Mouse (Mus musculus): ENCODE measurements around the gene 1600002K03Rik. TPM values are rescaled to one million over a fixed set of nuclear protein-coding genes. Genes with fewer than 3 reads are reported as not detected.
"Not testable (repeated sequence)": the region's sequence is repeated elsewhere in the genome, so short reads cannot be mapped to it uniquely, and the experiment has no call there.

Gene 1600002K03Rik
- total and polyA plus RNA-seq, 2 experiments from 2014 or later: 2.6 to 4.4 TPM

- WGBS: 10% methylated on average over 20 of the region's 20 CpGs
- no peaks in the 10 kb centered on the region for H3K27me3 ChIP-seq (ENCODE audit: insufficient read depth, low read length)
- H3K4me2 ChIP-seq (ENCODE audit: low read depth, low read length): peak within 1 kb of the TSS; percentile 73
- peak within 1 kb of the TSS; percentile 38 for H3K4me3 ChIP-seq (ENCODE audit: low read length)
- no peaks in the 10 kb centered on the region for H3K9me3 ChIP-seq (ENCODE audit: low read length)
- peak within 1 kb of the TSS; percentile 60 for H3K9ac ChIP-seq (replicated peaks; ENCODE audit: low read length)
- peak within 1 kb of the TSS; percentile 100 for H3K27ac ChIP-seq
- no peak for TF ChIP-seq CTCF (IDR thresholded peaks at IDR 0.05; ENCODE audit: low read depth)
- peaks cover 25% of the 10 kb centered on the region for H3K4me1 ChIP-seq (ENCODE audit: insufficient read depth, low read length)
- DNase-seq (ENCODE audit: low spot score): peak; percentile 63
- no peak for ATAC-seq
- peaks cover 7% of the 10 kb centered on the region; the same call in 1 of the 2 replicates for H3K36me3 ChIP-seq (ENCODE audit: insufficient read depth, low read length)
Observed at GRCm38 (mm10) chr10:80165392-80166128, 7.2 kb upstream of the 1600002K03Rik start, which contains the start of gene Cirbp. Cirbp (plus strand) TSS chr10:80165985.

- not testable (repeated sequence) for H3K9me3 ChIP-seq (ENCODE audit: low read length); H3K27me3 ChIP-seq (ENCODE audit: insufficient read depth, low read length); ATAC-seq; H3K4me3 ChIP-seq (ENCODE audit: low read length); DNase-seq (ENCODE audit: low spot score); H3K9ac ChIP-seq (replicated peaks; ENCODE audit: low read length)
- H3K4me2 ChIP-seq (ENCODE audit: low read depth, low read length): peak overlapping the region; percentile 73
- 86% methylated on average over 4 of the region's 4 CpGs for WGBS
- H3K27ac ChIP-seq: peak overlapping the region; percentile 74
- H3K36me3 ChIP-seq (ENCODE audit: insufficient read depth, low read length): peaks cover 11% of the 10 kb centered on the region; the same call in 1 of the 2 replicates
- peaks cover 19% of the 10 kb centered on the region for H3K4me1 ChIP-seq (ENCODE audit: insufficient read depth, low read length)
Observed at GRCm38 (mm10) chr10:80166136-80166535, 6.6 kb upstream of the 1600002K03Rik start.

GRCm38 (mm10) chr10:80167460-80168037 is 5.2 kb upstream of the 1600002K03Rik start:
- TF ChIP-seq CTCF (IDR thresholded peaks at IDR 0.05; ENCODE audit: low read depth): no peak
- peaks cover 20% of the 10 kb centered on the region; the same call in 1 of the 2 replicates for H3K36me3 ChIP-seq (ENCODE audit: insufficient read depth, low read length)
- WGBS: under 1% methylated on average over 55 of the region's 55 CpGs
- H3K4me2 ChIP-seq (ENCODE audit: low read depth, low read length): peak overlapping the region; percentile 64
- DNase-seq (ENCODE audit: low spot score) (peak; percentile 100), ATAC-seq (peak; percentile 94)
- H3K9ac ChIP-seq (replicated peaks; ENCODE audit: low read length): peak overlapping the region; percentile 99
- peak overlapping the region; percentile 91 for H3K4me3 ChIP-seq (ENCODE audit: low read length)
- no peaks in the 10 kb centered on the region for H3K9me3 ChIP-seq (ENCODE audit: low read length)
- no peaks in the 10 kb centered on the region for H3K27me3 ChIP-seq (ENCODE audit: insufficient read depth, low read length)
- peaks cover 17% of the 10 kb centered on the region for H3K4me1 ChIP-seq (ENCODE audit: insufficient read depth, low read length)
- H3K27ac ChIP-seq: peak overlapping the region; percentile 100

DNA sequence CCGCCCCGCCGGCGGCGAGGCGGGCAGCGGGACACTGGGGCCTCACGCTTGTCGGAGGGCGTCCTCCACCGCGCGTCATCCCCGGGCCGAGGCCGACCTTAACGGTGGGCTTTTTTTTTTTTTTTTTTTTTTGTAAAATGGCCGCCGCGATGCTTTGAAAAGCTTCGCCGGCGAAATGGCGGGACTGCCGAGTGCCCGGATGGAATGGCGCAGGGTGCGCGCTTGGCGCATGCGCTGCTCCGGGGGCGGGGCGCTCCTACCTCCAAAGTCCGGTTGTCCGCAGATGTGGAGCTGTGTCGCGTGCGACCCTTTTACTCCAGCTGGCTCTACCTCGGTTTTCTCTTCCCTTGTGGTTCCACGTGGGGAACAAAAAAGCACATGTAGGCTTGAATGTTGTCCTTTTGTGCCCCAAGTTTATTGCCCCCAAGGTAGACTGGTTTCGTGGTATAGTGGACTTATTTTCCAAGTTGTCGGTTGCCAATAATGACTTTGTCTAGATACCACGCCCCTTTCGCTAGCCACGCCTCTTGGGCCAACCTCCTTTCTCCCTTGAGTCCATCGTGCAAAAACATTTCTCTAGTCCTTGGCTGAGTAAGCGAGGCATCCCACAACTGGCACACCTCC is 4.6 kb upstream of the 1600002K03Rik start:
- H3K36me3 ChIP-seq (ENCODE audit: insufficient read depth, low read length): peaks cover 20% of the 10 kb centered on the region; the same call in 1 of the 2 replicates
- H3K4me1 ChIP-seq (ENCODE audit: insufficient read depth, low read length): peaks cover 17% of the 10 kb centered on the region
- no peaks in the 10 kb centered on the region for H3K9me3 ChIP-seq (ENCODE audit: low read length)
- peak overlapping the region; percentile 99 for H3K9ac ChIP-seq (replicated peaks; ENCODE audit: low read length)
- no peaks in the 10 kb centered on the region for H3K27me3 ChIP-seq (ENCODE audit: insufficient read depth, low read length)
- peak; percentile 97 for DNase-seq (ENCODE audit: low spot score)
- H3K27ac ChIP-seq: peak overlapping the region; percentile 100
- H3K4me2 ChIP-seq (ENCODE audit: low read depth, low read length): peak overlapping the region; percentile 64
- ATAC-seq: peak; percentile 37
- under 1% methylated on average over 47 of the region's 48 CpGs for WGBS
- TF ChIP-seq CTCF (IDR thresholded peaks at IDR 0.05; ENCODE audit: low read depth): no peak
- H3K4me3 ChIP-seq (ENCODE audit: low read length): peak overlapping the region; percentile 91

DNA sequence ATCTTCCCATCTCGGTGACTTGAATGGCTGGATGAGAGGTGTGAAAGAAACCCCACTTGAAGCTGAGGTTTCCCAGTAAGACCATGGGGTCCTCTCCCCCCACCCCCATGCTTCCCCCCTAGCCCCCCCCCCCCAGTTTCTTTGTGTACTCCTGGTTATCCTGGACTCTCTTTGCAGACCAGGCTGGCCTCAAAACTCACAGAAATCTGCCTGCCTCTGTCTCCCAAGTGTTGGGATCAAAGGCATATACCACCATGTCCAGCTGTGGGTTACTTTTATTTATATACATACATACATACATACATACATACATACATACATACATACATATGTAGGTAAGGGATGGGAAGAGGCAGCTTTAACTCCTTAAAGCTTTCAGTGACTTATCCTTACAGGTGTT is 3.7 kb upstream of the 1600002K03Rik start:
- TF ChIP-seq CTCF (IDR thresholded peaks at IDR 0.05; ENCODE audit: low read depth): no peak
- peaks cover 17% of the 10 kb centered on the region for H3K4me1 ChIP-seq (ENCODE audit: insufficient read depth, low read length)
- peak overlapping the region; percentile 99 for H3K9ac ChIP-seq (replicated peaks; ENCODE audit: low read length)
- H3K36me3 ChIP-seq (ENCODE audit: insufficient read depth, low read length): peaks cover 20% of the 10 kb centered on the region; the same call in 1 of the 2 replicates
- DNase-seq (ENCODE audit: low spot score): no peak
- no peak for ATAC-seq
- peak overlapping the region; percentile 64 for H3K4me2 ChIP-seq (ENCODE audit: low read depth, low read length)
- no peaks in the 10 kb centered on the region for H3K27me3 ChIP-seq (ENCODE audit: insufficient read depth, low read length)
- WGBS: 78% methylated on average over 1 of the region's 1 CpGs
- H3K27ac ChIP-seq: peak overlapping the region; percentile 100; the same call in 1 of the 2 replicates
- H3K4me3 ChIP-seq (ENCODE audit: low read length): peak overlapping the region; percentile 91; the same call in 1 of the 2 replicates
- H3K9me3 ChIP-seq (ENCODE audit: low read length): no peaks in the 10 kb centered on the region

- Histone ChIP-seq H3K9ac (replicated peaks; ENCODE audit: low read length) (no peak overlapping the region), H3K4me1 (ENCODE audit: insufficient read depth, low read length) (peaks cover 17% of the 10 kb centered on the region), H3K36me3 (ENCODE audit: insufficient read depth, low read length) (peaks cover 20% of the 10 kb centered on the region; the same call in 1 of the 2 replicates), H3K27ac (no peak overlapping the region), H3K9me3 (ENCODE audit: low read length) (no peaks in the 10 kb centered on the region), H3K4me3 (ENCODE audit: low read length) (no peak overlapping the region), H3K4me2 (ENCODE audit: low read depth, low read length) (no peak overlapping the region), H3K27me3 (ENCODE audit: insufficient read depth, low read length) (no peaks in the 10 kb centered on the region)
- DNase-seq (ENCODE audit: low spot score) (no peak), ATAC-seq (no peak)
- TF ChIP-seq CTCF (IDR thresholded peaks at IDR 0.05; ENCODE audit: low read depth): no peak
- WGBS: 93% methylated on average over 7 of the region's 7 CpGs
Observed at GRCm38 (mm10) chr10:80169651-80170050, 3.1 kb upstream of the 1600002K03Rik start.
